Mouse (Mus musculus) retina, embryonic 14.5 days (tissue): ENCODE data around the gene Maneal.

Source experiments
- DNase-seq: peaks from one replicate; pipeline ENCODE4 v3.0.0-alpha.2; 2015; ENCODE audit warnings: low spot score

The Maneal gene

GRCm38 (mm10) chr4:124861283-124862188 lies at the start of gene Maneal:
Gene Maneal (minus strand): TSS chr4:124862171.
- DNase-seq, result peak; percentile 25

- peak; percentile 83 for DNase-seq
Observed at GRCm38 (mm10) chr4:124905971-124906822, 44.2 kb upstream of the Maneal start.

GRCm38 (mm10) chr4:124905417-124905816 lies 43.4 kb upstream of the Maneal start:
- no peak for DNase-seq

- DNase-seq, result no peak
Observed at GRCm38 (mm10) chr4:124899906-124900305, 37.9 kb upstream of the Maneal start.

- DNase-seq, result no peak
Observed at GRCm38 (mm10) chr4:124898428-124898827, 36.5 kb upstream of the Maneal start.

- DNase-seq, result peak; percentile 57
Observed at GRCm38 (mm10) chr4:124894508-124895428, 32.8 kb upstream of the Maneal start.

GRCm38 (mm10) chr4:124893769-124894168 lies 31.8 kb upstream of the Maneal start:
- DNase-seq, result no peak

- DNase-seq, result no peak
Observed at GRCm38 (mm10) chr4:124890831-124891230, 28.9 kb upstream of the Maneal start.

GRCm38 (mm10) chr4:124889935-124890334 lies 28.0 kb upstream of the Maneal start:
- DNase-seq, result no peak

GRCm38 (mm10) chr4:124888702-124889101 lies 26.7 kb upstream of the Maneal start:
- no peak for DNase-seq

- peak; percentile 59 for DNase-seq
Observed at GRCm38 (mm10) chr4:124882151-124882729, 20.3 kb upstream of the Maneal start.

GRCm38 (mm10) chr4:124881341-124881908 lies 19.5 kb upstream of the Maneal start:
- peak; percentile 92 for DNase-seq

GRCm38 (mm10) chr4:124880599-124880998 lies 18.6 kb upstream of the Maneal start, which contains the start of gene Epha10:
Gene Epha10 (plus strand): TSS chr4:124880899.
- peak; percentile 42 for DNase-seq

GRCm38 (mm10) chr4:124872719-124873118 lies 10.7 kb upstream of the Maneal start:
- DNase-seq, result no peak

- DNase-seq, result peak; percentile 77
Observed at GRCm38 (mm10) chr4:124860446-124860845, 1.5 kb downstream of the Maneal start.

- no peak for DNase-seq
Observed at GRCm38 (mm10) chr4:124858370-124858769, 3.6 kb downstream of the Maneal start.

- DNase-seq, result no peak
Observed at GRCm38 (mm10) chr4:124856294-124856693, 5.7 kb downstream of the Maneal start.

- peak; percentile 42 for DNase-seq
Observed at GRCm38 (mm10) chr4:124850933-124851658, 10.9 kb downstream of the Maneal start, which contains the start of gene 1110065P20Rik. Gene 1110065P20Rik (minus strand): TSS chr4:124851196.

- peak; percentile 95 for DNase-seq
Observed at GRCm38 (mm10) chr4:124850261-124850913, 11.6 kb downstream of the Maneal start, which contains the start of gene Yrdc. Gene Yrdc (plus strand): TSS chr4:124850679.
